Mouse (Mus musculus) G1E (cell line): Measurements from ENCODE around the gene Galnt17. TPM values are rescaled to one million over a fixed set of nuclear protein-coding genes. Genes with fewer than 3 reads are reported as not detected.

Source experiments
- ATAC-seq: 2 replicates; pipeline ENCODE4 v1.8.0; 2016; ENCODE audit warnings: mild to moderate bottlenecking; ENCODE audit not compliant: insufficient number of reproducible peaks, poor library complexity, low FRiP score, severe bottlenecking; ENCODE audit errors: extremely low read depth
- DNase-seq: peaks from one replicate; pipeline ENCODE4 v3.0.0; 2012; ENCODE audit warnings: low spot score
- H3K27me3 ChIP-seq: 2 replicates; pipeline ENCODE4 v1.6.1; 2012; ENCODE audit warnings: mild to moderate bottlenecking, low read length, inconsistent platforms; ENCODE audit not compliant: insufficient read depth
- H3K36me3 ChIP-seq: replicated peaks from 2 replicates; pipeline ENCODE3; 2012; ENCODE audit warnings: mild to moderate bottlenecking, inconsistent platforms
- H3K4me1 ChIP-seq: 2 replicates; pipeline ENCODE4 v1.6.1; 2012; ENCODE audit warnings: low read depth, low read length, inconsistent platforms, mixed read lengths; ENCODE audit not compliant: insufficient read depth
- H3K4me3 ChIP-seq: 2 replicates; pipeline ENCODE4 v1.5.1; 2012; ENCODE audit warnings: low read depth, mild to moderate bottlenecking, inconsistent platforms, low read length, moderate library complexity, mixed read lengths
- H3K9me3 ChIP-seq: replicated peaks from 2 replicates; pipeline ENCODE4 v1.6.1; 2012; ENCODE audit warnings: inconsistent platforms
- CTCF ChIP-seq: IDR thresholded peaks from 2 replicates; pipeline ENCODE4 v1.5.1; 2012; ENCODE audit warnings: low read depth, low read length, inconsistent platforms, mixed read lengths
- GATA1 ChIP-seq: IDR thresholded peaks from 2 replicates; pipeline ENCODE4 v1.6.1; 2012; ENCODE audit warnings: borderline replicate concordance, low read length, inconsistent platforms, mixed read lengths
- GATA2 ChIP-seq: IDR thresholded peaks from 2 replicates; pipeline ENCODE4 v1.6.1; 2012; ENCODE audit warnings: low read depth, low read length, inconsistent platforms, borderline replicate concordance
- POLR2AphosphoS5 ChIP-seq: IDR thresholded peaks from 2 replicates; pipeline ENCODE4 v1.6.1; 2012; ENCODE audit warnings: low read depth, low read length, inconsistent platforms; ENCODE audit not compliant: insufficient replicate concordance
- TAL1 ChIP-seq: conservative IDR thresholded peaks from 2 replicates; pipeline ENCODE4 v1.6.1; 2012; ENCODE audit warnings: low read depth, low read length, inconsistent platforms, mixed read lengths
- polyA plus RNA-seq: library from polyadenylated mRNA; stranded (reverse); fragments of >175 nt; gene quantifications from 2 replicates; pipeline ENCODE4 v1.2.3, GENCODE M21; 2012
- total RNA-seq, 2 experiments: library from RNA; stranded (forward) in 1 of 2; stranded (reverse) in 1 of 2; fragments of 200-1000 nt in 1 of 2; fragments of >200 nt in 1 of 2; fragmentation: Nextera tagmentation in 1 of 2; gene quantifications; 2 replicates each; pipeline ENCODE4 v1.2.3; 2014 to 2017

Gene Galnt17
- total RNA-seq (2014; fragmentation: Nextera tagmentation) (not detected in 2 replicates), total RNA-seq (2017) (under 0.01 and 0.22 TPM in 2 replicates), polyA plus RNA-seq (not detected in 2 replicates)

- ATAC-seq = no peak
- H3K9me3 ChIP-seq = peaks cover 59% of the 10 kb centered on the region
- H3K36me3 ChIP-seq = no peaks in the 10 kb centered on the region
- TF ChIP-seq GATA1 (no peak), POLR2AphosphoS5 (no peak), TAL1 (no peak), CTCF (no peak), GATA2 (no peak)
- H3K27me3 ChIP-seq = no peaks in the 10 kb centered on the region
- no peaks in the 10 kb centered on the region for H3K4me1 ChIP-seq
- no peak for DNase-seq
- no peak within 1 kb of the TSS; the same call in 1 of the 2 replicates for H3K4me3 ChIP-seq
These were observed at the start of gene Galnt17 for GRCm38 (mm10) chr5:131308397-131308796. Gene Galnt17 (minus strand): TSS chr5:131308497.

- no peak overlapping the region for H3K4me3 ChIP-seq
- H3K36me3 ChIP-seq = no peaks in the 10 kb centered on the region
- no peaks in the 10 kb centered on the region for H3K27me3 ChIP-seq
- peaks cover 40% of the 10 kb centered on the region for H3K9me3 ChIP-seq
- no peak for ATAC-seq
- TF ChIP-seq POLR2AphosphoS5 (no peak), TAL1 (no peak), GATA1 (no peak), CTCF (no peak), GATA2 (no peak)
- no peaks in the 10 kb centered on the region for H3K4me1 ChIP-seq
- DNase-seq = no peak
These were observed 26.2 kb upstream of the Galnt17 start for GRCm38 (mm10) chr5:131334536-131334935.

- DNase-seq (no peak), ATAC-seq (no peak)
- peaks cover 42% of the 10 kb centered on the region for H3K9me3 ChIP-seq
- no peak overlapping the region for H3K4me3 ChIP-seq
- TF ChIP-seq POLR2AphosphoS5 = no peak
- no peak for TF ChIP-seq GATA1
- no peak for TF ChIP-seq TAL1
- no peak for TF ChIP-seq GATA2
- TF ChIP-seq CTCF = no peak
- no peaks in the 10 kb centered on the region for H3K4me1 ChIP-seq
- no peaks in the 10 kb centered on the region for H3K36me3 ChIP-seq
- H3K27me3 ChIP-seq = no peaks in the 10 kb centered on the region
These were observed 13.0 kb upstream of the Galnt17 start for GRCm38 (mm10) chr5:131321286-131321685.

- peaks cover 42% of the 10 kb centered on the region for H3K9me3 ChIP-seq
- ATAC-seq = no peak
- H3K4me3 ChIP-seq = no peak overlapping the region
- H3K4me1 ChIP-seq = no peaks in the 10 kb centered on the region
- TF ChIP-seq POLR2AphosphoS5 = no peak
- TF ChIP-seq GATA1 = no peak
- TF ChIP-seq TAL1 = no peak
- TF ChIP-seq GATA2 = no peak
- TF ChIP-seq CTCF = no peak
- H3K27me3 ChIP-seq = no peaks in the 10 kb centered on the region
- H3K36me3 ChIP-seq = no peaks in the 10 kb centered on the region
- DNase-seq = no peak
These were observed 11.3 kb upstream of the Galnt17 start for GRCm38 (mm10) chr5:131319605-131320004.

GRCm38 (mm10) chr5:131319141-131319540 lies 10.8 kb upstream of the Galnt17 start:
- Histone ChIP-seq H3K4me3 (no peak overlapping the region), H3K36me3 (no peaks in the 10 kb centered on the region), H3K4me1 (no peaks in the 10 kb centered on the region), H3K27me3 (no peaks in the 10 kb centered on the region), H3K9me3 (peaks cover 41% of the 10 kb centered on the region)
- ATAC-seq (no peak), DNase-seq (no peak)
- TF ChIP-seq CTCF (no peak), TAL1 (no peak)

- Histone ChIP-seq H3K9me3 (peaks cover 47% of the 10 kb centered on the region), H3K4me3 (no peak overlapping the region), H3K4me1 (no peaks in the 10 kb centered on the region), H3K27me3 (no peaks in the 10 kb centered on the region), H3K36me3 (no peaks in the 10 kb centered on the region)
- DNase-seq (no peak), ATAC-seq (no peak)
- no peak for TF ChIP-seq GATA2
These were observed 6.7 kb upstream of the Galnt17 start for GRCm38 (mm10) chr5:131315016-131315415.

- Histone ChIP-seq H3K9me3 (peaks cover 58% of the 10 kb centered on the region), H3K27me3 (no peaks in the 10 kb centered on the region), H3K36me3 (no peaks in the 10 kb centered on the region), H3K4me1 (no peaks in the 10 kb centered on the region), H3K4me3 (no peak overlapping the region)
- no peak for DNase-seq
- TF ChIP-seq TAL1 (no peak), CTCF (no peak), GATA1 (no peak), POLR2AphosphoS5 (no peak), GATA2 (no peak)
- ATAC-seq = no peak
These were observed 593 bp downstream of the Galnt17 start for GRCm38 (mm10) chr5:131307656-131308151.
